Mouse (Mus musculus): ENCODE results near the gene Hcls1.

Hcls1 gene

DNA sequence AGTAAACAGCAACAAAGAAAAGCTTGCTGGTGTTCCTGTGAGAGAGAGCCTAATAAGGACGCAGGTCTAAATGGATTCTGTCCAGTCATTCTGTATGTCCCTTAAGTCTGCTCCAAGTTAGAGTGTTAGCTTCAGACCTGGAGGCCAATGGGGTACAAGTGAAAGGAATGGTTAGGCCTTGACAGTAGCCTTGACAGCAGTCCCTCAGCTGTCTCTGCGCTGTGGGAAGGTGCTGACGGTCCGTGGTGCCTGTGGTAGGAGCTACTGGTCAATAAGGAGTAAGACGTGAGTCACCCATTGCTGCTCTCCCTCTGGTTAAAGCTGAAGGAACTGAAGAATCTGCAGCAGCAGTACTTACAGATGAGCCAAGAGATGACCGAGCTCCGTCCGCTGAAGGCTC lies 10.5 kb upstream of the Hcls1 start:
- Histone ChIP-seq H3K36me3 (ENCODE audit: control insufficient read depth, insufficient read depth, low read length, poor library complexity, severe bottlenecking) (peaks cover 4% of the 10 kb centered on the region; the same call in 1 of the 2 replicates), H3K27me3 (ENCODE audit: control insufficient read depth, insufficient read depth, low read length, poor library complexity, severe bottlenecking) (no peaks in the 10 kb centered on the region)
- DNase-seq (ENCODE audit: low read depth, low spot score): no peak

DNA sequence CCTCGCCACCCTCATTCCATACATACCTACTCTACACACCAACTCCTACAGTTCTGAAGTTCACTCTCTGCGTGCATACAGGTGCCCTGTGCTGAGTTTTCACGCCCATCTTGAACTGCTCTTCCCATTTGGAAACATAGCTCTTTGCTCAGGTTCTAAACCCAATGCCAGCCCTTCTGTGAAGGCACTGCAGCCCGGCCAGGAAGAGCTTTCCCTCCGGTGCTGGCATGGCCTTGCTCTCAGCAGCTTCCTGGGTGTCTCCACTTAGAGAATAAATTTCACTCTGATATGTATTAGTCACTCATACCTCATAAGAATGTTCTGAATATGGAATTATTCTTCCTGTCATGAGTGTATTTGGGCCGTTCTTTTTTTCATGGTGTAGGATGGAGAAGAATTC lies 9.4 kb upstream of the Hcls1 start:
- DNase-seq (ENCODE audit: low read depth, low spot score): no peak
- no peaks in the 10 kb centered on the region for H3K27me3 ChIP-seq (ENCODE audit: control insufficient read depth, insufficient read depth, low read length, poor library complexity, severe bottlenecking)
- H3K36me3 ChIP-seq (ENCODE audit: control insufficient read depth, insufficient read depth, low read length, poor library complexity, severe bottlenecking): peaks cover 4% of the 10 kb centered on the region; the same call in 1 of the 2 replicates

DNA sequence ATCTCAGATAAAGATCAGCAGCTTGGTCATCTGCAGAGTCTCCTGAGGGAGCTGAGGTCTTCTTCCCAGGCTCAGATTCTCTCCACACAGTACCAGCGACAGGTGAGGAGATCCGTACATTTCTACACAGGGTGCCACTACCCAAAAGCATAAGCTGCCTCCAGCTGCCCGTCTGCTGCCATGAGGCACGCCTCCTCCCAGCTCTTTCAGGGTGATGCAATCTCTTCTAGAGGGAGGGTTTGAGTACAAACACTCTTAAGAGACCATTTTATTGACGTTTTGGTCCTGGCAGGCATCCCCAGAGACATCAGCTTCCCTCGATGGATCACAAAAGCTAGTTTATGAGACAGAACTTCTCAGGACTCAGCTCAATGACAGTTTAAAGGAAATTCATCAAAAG lies 9.0 kb upstream of the Hcls1 start:
- no peak for DNase-seq (ENCODE audit: low read depth, low spot score)
- Histone ChIP-seq H3K27me3 (ENCODE audit: control insufficient read depth, insufficient read depth, low read length, poor library complexity, severe bottlenecking) (no peaks in the 10 kb centered on the region), H3K36me3 (ENCODE audit: control insufficient read depth, insufficient read depth, low read length, poor library complexity, severe bottlenecking) (peaks cover 4% of the 10 kb centered on the region; the same call in 1 of the 2 replicates)

DNA sequence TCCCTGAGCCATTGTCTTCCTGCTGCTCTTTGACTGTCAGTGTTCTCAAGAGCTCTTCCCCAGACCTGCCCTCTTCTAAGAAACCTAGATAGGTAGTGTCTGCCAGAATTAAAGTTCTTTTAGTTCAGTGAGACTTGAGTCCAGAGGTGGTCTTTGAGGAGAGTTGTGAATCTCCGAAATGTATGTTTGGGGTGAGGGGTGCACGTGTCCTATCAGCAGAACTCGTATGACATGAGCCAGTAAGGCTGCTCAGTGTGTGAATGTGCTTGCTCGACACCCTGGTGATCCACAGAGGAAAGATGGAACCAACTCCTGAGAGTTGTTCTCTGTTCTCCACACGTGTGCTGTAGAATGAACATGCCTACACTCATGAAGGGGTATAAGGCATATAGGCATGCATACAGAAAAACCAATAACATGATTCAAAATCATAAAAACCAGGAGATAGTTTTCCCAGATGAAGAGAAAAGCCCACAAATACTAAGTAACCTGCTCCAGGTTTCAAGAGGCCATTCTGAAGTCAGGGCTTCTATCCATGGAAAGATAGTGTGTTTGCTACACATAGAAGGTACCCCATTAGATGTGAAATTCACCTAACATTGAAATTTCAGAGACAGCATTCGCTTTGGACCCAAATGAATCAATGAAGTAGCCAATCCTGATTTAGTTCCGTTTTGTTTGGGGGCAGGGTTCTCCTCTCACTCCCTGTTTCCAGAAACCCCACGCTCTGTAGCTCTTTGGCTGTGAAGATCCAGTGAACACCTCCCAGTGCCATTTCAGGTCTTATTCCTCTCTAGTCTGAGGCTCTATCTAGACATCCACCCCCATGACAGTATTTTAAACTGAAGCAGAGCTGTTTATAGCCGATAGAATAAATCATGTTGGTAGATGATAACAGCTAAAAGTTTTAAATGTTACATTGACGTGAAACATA lies 8.0 kb upstream of the Hcls1 start:
- DNase-seq (ENCODE audit: low read depth, low spot score): no peak
- Histone ChIP-seq H3K36me3 (ENCODE audit: control insufficient read depth, insufficient read depth, low read length, poor library complexity, severe bottlenecking) (peaks cover 4% of the 10 kb centered on the region; the same call in 1 of the 2 replicates), H3K27me3 (ENCODE audit: control insufficient read depth, insufficient read depth, low read length, poor library complexity, severe bottlenecking) (no peaks in the 10 kb centered on the region)

DNA sequence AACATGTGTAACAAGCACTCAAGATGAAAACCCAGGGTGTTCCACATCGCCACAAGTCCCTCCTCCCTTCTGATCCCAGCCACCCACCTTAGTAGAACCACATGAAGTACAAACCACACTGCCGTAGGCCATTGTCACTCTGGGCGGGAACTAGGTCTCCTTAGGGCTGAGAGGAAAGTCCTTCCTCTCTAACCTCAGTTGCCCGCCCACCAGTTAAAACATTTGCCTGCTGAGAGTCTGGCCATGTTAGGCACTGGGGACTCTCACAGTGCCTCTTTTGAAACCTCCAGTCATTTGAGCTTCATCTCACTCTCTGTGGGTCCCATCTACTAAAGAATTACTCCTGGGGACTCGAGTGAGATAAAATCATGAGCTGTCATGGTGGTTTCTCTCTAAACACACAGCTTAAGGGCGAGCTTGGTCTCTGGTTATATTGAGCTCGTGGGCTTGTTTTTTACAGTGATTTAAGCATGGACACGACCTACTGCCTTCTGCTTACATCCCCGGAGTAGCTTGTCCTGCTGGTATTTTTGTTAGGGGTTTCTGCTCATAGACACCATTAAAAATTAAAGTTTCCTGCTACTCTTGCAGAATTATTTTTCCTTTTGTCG lies 7.2 kb upstream of the Hcls1 start:
- H3K27me3 ChIP-seq (ENCODE audit: control insufficient read depth, insufficient read depth, low read length, poor library complexity, severe bottlenecking): no peaks in the 10 kb centered on the region
- H3K36me3 ChIP-seq (ENCODE audit: control insufficient read depth, insufficient read depth, low read length, poor library complexity, severe bottlenecking): peaks cover 4% of the 10 kb centered on the region; the same call in 1 of the 2 replicates
- DNase-seq (ENCODE audit: low read depth, low spot score): no peak

DNA sequence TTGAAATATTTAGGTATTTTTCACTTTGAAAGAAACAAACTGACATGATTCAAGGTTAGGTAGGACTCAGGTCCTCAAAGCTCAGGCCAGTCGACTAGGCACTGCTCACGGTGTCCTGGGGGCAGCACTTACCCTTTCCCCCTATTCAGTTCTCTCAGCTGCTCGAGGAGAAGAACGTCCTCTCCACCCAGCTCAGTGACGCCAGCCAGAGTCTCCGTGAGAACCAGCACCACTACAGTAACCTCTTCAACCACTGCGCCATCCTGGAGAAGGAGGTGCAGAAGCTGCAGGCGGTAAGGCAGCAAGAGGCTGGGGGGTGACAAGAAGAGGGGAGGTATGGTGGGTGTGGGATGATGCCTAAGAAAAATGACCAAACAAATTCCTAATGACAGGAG lies 6.7 kb upstream of the Hcls1 start:
- H3K36me3 ChIP-seq (ENCODE audit: control insufficient read depth, insufficient read depth, low read length, poor library complexity, severe bottlenecking): peaks cover 4% of the 10 kb centered on the region; the same call in 1 of the 2 replicates
- no peak for DNase-seq (ENCODE audit: low read depth, low spot score)
- no peaks in the 10 kb centered on the region for H3K27me3 ChIP-seq (ENCODE audit: control insufficient read depth, insufficient read depth, low read length, poor library complexity, severe bottlenecking)

DNA sequence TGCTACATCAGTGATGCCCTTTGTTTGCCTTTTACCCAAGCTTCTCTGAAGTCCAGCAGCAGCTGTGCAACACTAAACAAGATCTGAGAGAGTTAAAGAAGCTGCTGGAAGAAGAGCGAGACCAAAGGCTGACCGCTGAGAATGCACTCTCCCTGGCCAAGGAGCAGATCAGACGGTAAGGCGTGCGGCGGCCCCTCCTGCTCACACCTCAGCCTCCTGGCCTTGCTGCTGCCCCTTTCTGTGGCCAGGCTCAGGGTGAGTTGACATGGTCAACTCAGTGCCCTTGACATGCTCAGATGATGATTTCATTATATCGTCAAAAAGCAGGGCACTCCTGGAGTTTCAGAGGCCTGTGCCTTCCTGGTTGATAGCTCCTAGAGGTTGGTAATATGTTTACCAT lies 5.6 kb upstream of the Hcls1 start:
- DNase-seq (ENCODE audit: low read depth, low spot score): no peak
- peaks cover 4% of the 10 kb centered on the region; the same call in 1 of the 2 replicates for H3K36me3 ChIP-seq (ENCODE audit: control insufficient read depth, insufficient read depth, low read length, poor library complexity, severe bottlenecking)
- no peaks in the 10 kb centered on the region for H3K27me3 ChIP-seq (ENCODE audit: control insufficient read depth, insufficient read depth, low read length, poor library complexity, severe bottlenecking)

DNA sequence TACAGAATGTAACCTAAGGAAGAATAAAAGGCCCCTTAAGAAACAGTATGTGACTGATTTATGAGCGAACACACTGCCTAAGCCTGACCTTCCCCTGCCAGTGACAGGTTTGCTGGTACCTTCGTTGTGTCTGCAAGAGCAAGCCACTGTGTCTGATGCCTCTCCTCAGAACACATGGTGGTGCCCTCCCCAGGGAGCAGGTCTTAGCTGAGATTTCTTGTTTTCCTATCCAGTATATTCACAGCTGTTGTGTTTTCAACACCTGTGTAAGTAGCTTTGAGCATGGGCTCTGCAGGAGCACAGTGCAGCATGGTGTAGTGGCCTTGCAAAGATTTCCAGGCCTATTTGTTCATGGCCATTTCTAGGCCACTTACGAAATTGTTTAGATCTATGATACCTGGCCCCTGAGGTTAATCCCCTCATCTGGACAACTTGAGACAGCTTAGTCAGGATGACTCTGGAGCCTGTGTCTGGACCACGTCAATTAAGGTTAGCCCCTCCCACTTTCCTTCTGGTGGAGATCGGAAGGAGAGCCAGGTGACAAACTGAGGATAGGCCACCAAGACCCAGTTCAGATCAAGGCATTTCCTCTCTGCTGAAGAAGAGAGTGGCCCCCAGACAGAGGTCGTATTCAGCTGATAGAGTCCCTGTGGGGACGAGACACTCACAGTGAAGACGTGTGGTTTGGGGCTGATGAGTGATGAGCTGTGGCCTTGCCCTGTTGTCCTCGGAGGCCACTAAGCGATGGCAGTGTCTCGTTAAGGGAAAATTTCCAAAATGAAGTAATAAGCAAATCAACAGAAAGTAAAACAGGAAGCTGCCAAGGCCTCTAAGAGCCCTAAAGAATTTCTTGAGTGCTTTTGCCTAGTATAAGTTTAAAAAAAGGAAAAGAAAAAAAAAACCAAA lies 4.3 kb upstream of the Hcls1 start:
- Histone ChIP-seq H3K36me3 (ENCODE audit: control insufficient read depth, insufficient read depth, low read length, poor library complexity, severe bottlenecking) (peaks cover 2% of the 10 kb centered on the region; the same call in 1 of the 2 replicates), H3K27me3 (ENCODE audit: control insufficient read depth, insufficient read depth, low read length, poor library complexity, severe bottlenecking) (no peaks in the 10 kb centered on the region)
- peak; percentile 69 for DNase-seq (ENCODE audit: low read depth, low spot score)

DNA sequence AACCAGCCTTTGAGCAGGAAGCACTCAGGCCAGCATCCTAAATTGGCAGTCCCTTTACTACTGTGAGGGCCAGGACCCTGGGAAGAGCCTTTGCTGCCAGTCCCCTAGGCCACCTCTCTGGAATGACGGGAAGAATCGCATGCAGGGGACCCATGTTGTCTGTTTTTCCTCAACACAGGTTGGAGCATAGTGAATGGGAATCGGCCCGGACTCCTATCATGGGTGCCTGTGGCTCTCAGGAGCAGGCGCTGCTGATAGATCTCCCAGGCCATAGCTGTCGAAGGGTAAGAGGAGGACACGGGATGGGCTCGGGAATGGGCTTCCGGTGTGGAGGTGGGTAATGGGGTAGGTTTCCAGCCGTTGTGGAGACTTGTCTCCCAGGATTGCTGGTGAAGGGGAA lies 3.4 kb upstream of the Hcls1 start:
- Histone ChIP-seq H3K27me3 (ENCODE audit: control insufficient read depth, insufficient read depth, low read length, poor library complexity, severe bottlenecking) (no peaks in the 10 kb centered on the region), H3K36me3 (ENCODE audit: control insufficient read depth, insufficient read depth, low read length, poor library complexity, severe bottlenecking) (peaks cover 2% of the 10 kb centered on the region; the same call in 1 of the 2 replicates)
- no peak for DNase-seq (ENCODE audit: low read depth, low spot score)

DNA sequence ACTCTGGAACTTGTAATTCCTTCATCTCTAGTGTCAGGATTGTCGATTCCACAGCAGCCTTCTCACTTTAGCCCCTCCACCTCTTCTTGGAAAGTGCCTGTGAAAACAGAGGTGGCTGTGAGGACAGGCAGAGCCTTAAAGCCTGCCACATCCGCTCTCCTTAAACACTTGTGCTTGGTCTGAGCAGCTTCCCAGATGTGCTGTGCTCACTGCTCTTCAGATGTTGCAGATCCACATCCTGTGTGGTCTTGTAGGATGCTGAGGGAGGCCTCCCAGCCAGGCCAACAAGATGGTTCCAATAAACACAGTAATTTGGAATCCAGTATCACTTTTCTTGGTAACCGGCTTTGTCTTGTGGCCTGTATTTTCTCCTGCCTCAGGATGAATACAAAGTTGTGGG lies 2.8 kb upstream of the Hcls1 start:
- Histone ChIP-seq H3K36me3 (ENCODE audit: control insufficient read depth, insufficient read depth, low read length, poor library complexity, severe bottlenecking) (peaks cover 2% of the 10 kb centered on the region; the same call in 1 of the 2 replicates), H3K27me3 (ENCODE audit: control insufficient read depth, insufficient read depth, low read length, poor library complexity, severe bottlenecking) (no peaks in the 10 kb centered on the region)
- no peak for DNase-seq (ENCODE audit: low read depth, low spot score)

DNA sequence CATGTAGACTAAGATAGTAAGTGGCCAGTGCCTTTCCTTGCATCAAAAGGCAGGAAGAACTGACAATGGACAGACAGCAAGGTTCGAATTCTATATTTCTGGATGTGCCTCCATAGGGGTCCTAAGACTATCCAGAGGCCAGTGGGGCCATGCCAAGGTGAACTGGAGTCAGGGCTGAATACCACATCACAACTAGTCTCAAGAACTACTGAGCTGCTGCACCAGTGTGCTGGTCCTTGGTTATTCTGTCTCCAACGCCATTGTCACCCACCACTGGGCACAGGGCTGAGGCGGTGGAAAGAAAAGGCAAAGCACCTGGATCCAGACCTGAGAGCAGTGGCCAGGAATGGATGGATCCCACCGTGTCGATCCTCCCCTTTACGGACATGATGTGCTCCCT lies 2.2 kb upstream of the Hcls1 start:
- Histone ChIP-seq H3K27me3 (ENCODE audit: control insufficient read depth, insufficient read depth, low read length, poor library complexity, severe bottlenecking) (no peaks in the 10 kb centered on the region), H3K36me3 (ENCODE audit: control insufficient read depth, insufficient read depth, low read length, poor library complexity, severe bottlenecking) (peaks cover 3% of the 10 kb centered on the region; the same call in 1 of the 2 replicates)
- DNase-seq (ENCODE audit: low read depth, low spot score): no peak

DNA sequence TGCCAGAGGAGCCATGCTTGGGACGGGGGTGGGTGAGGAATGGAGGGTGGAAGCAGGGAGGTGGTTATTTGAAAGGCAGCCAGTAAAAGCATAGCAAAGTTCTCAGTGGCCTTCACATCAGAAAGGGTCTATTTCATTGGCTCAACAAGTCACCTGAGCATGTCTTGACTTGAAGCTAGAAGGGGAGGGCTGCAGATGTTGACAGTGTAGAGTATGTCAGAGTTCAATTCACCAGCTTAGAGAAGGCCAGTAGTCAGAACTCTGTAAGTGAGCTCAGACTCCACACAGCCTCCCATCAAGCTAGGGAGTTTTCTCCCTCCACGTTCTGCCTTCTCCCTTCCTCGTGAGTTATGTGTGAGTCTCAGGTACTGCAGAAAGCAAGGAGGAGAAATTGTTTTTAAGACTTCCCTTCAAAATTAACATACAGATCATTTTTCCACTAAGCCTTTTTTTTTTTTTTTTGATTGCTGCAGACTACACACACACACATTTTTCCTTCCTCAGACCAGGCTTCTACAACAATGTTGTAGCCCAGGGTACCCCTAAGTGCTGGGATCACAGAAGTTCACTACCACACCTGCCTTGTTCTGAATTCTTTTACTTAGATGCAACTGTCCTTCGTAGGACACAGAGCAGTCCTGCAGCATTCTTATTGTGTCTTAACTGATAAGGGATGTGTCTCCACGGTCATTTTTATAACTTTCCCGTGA lies 497 bp upstream of the Hcls1 start:
- Histone ChIP-seq H3K36me3 (ENCODE audit: control insufficient read depth, insufficient read depth, low read length, poor library complexity, severe bottlenecking) (peaks cover 4% of the 10 kb centered on the region; the same call in 1 of the 2 replicates), H3K27me3 (ENCODE audit: control insufficient read depth, insufficient read depth, low read length, poor library complexity, severe bottlenecking) (no peaks in the 10 kb centered on the region)
- peak; percentile 67 for DNase-seq (ENCODE audit: low read depth, low spot score)

DNA sequence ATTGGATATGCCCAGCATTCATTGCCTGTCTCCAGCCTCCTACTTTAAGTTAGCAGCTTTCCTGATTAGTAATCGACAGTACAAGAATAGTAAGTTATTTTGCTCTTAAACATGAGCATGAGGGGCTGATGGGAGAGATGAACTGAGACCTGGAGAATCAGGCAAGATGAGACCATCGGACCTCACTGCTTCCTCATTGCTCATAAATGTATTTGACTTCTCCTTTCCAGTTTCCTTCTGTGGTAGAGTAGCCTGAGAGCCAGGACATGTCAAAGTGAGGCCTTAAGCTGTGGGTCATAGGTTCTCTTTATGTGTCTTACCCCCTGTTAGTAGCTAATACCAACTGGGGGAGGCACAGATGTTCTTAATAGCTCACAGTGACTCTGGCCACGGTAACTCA lies 1.0 kb downstream of the Hcls1 start:
- peak; percentile 72 for DNase-seq (ENCODE audit: low read depth, low spot score)
- Histone ChIP-seq H3K27me3 (ENCODE audit: control insufficient read depth, insufficient read depth, low read length, poor library complexity, severe bottlenecking) (no peaks in the 10 kb centered on the region), H3K36me3 (ENCODE audit: control insufficient read depth, insufficient read depth, low read length, poor library complexity, severe bottlenecking) (peaks cover 5% of the 10 kb centered on the region; the same call in 1 of the 2 replicates)

All from splenic B cell, adult 2 months (primary cell).